Mouse (Mus musculus): Measurements from ENCODE around the gene Klhl23.

Gene Klhl23

GRCm38 (mm10) chr2:69829680-69830079 is 7.9 kb downstream of the Klhl23 start:
- no peak for DNase-seq (ENCODE audit: low spot score in 2 of 2)

GRCm38 (mm10) chr2:69830116-69830515 is 8.4 kb downstream of the Klhl23 start:
- DNase-seq (ENCODE audit: low spot score in 2 of 2), result no peak

- no peak for DNase-seq (ENCODE audit: low spot score in 2 of 2)
Measured at GRCm38 (mm10) chr2:69837244-69837967, 15.7 kb downstream of the Klhl23 start.

- no peak for DNase-seq (ENCODE audit: low spot score in 2 of 2)
Measured at GRCm38 (mm10) chr2:69837996-69838395, 16.3 kb downstream of the Klhl23 start.

GRCm38 (mm10) chr2:69838707-69839106 is 17.0 kb downstream of the Klhl23 start:
- DNase-seq (ENCODE audit: low spot score in 2 of 2), result no peak

- no peak for DNase-seq (ENCODE audit: low spot score in 2 of 2)
Measured at GRCm38 (mm10) chr2:69840261-69840660, 18.5 kb downstream of the Klhl23 start.

- no peak for DNase-seq (ENCODE audit: low spot score in 2 of 2)
Measured at GRCm38 (mm10) chr2:69849215-69849614, 27.5 kb downstream of the Klhl23 start.

GRCm38 (mm10) chr2:69851427-69852058 is 29.8 kb downstream of the Klhl23 start:
- DNase-seq (ENCODE audit: low spot score in 2 of 2), result no peak

GRCm38 (mm10) chr2:69856392-69856791 is 34.6 kb downstream of the Klhl23 start:
- DNase-seq (ENCODE audit: low spot score in 2 of 2), result no peak

GRCm38 (mm10) chr2:69857882-69858281 is 36.1 kb downstream of the Klhl23 start:
- no peak for DNase-seq (ENCODE audit: low spot score in 2 of 2)

- peak; percentile 24 to 39 for DNase-seq (ENCODE audit: low spot score in 2 of 2)
Measured at GRCm38 (mm10) chr2:69860972-69861452, 39.3 kb downstream of the Klhl23 start.

- DNase-seq (ENCODE audit: low spot score in 2 of 2), result peak; percentile 91 to 93
Measured at GRCm38 (mm10) chr2:69861485-69862091, 39.8 kb downstream of the Klhl23 start, which contains the start of gene Ssb. Gene Ssb (plus strand): TSS chr2:69861562.

GRCm38 (mm10) chr2:69862117-69862657 is 40.4 kb downstream of the Klhl23 start:
- no peak for DNase-seq (ENCODE audit: low spot score in 2 of 2)

- DNase-seq (ENCODE audit: low spot score in 2 of 2), result no peak
Measured at GRCm38 (mm10) chr2:69883990-69884391, 62.2 kb downstream of the Klhl23 start.

GRCm38 (mm10) chr2:69884581-69884980 is 62.8 kb downstream of the Klhl23 start:
- DNase-seq (ENCODE audit: low spot score in 2 of 2), result no peak

GRCm38 (mm10) chr2:69885050-69885449 is 63.3 kb downstream of the Klhl23 start:
- DNase-seq (ENCODE audit: low spot score in 2 of 2), result no peak

- peak; percentile 88 to 92 for DNase-seq (ENCODE audit: low spot score in 2 of 2)
Measured at GRCm38 (mm10) chr2:69885451-69886305, 63.9 kb downstream of the Klhl23 start, which contains the start of gene Mettl5. Gene Mettl5 (minus strand): TSS chr2:69885615.

All from right cerebral cortex, adult 2 months (tissue).